Mouse (Mus musculus) olfactory bulb, adult 2 months (tissue): ENCODE results near the gene Trub2. TPM values are rescaled to one million over a fixed set of nuclear protein-coding genes. Genes with fewer than 3 reads are reported as not detected.
A peak's percentile ranks its signal among the peaks of the same experiment; 100 is the strongest.
"Not testable (repeated sequence)": the region's sequence is repeated elsewhere in the genome, so short reads cannot be mapped to it uniquely, and the experiment has no call there.

Experiments used
- H3K27ac ChIP-seq: fragments of 200-500 bp; 2 replicates; pipeline ENCODE4 v1.5.1; 2012; ENCODE audit warnings: low read depth, low read length; ENCODE audit not compliant: insufficient read depth
- H3K4me1 ChIP-seq: fragments of 200-500 bp; 2 replicates; pipeline ENCODE4 v1.6.1; 2012; ENCODE audit warnings: low read length; ENCODE audit not compliant: control insufficient read depth, insufficient read depth
- H3K4me3 ChIP-seq: fragments of 200-500 bp; 2 replicates; pipeline ENCODE4 v1.5.1; 2012; ENCODE audit warnings: mild to moderate bottlenecking, low read depth, low read length, moderate library complexity; ENCODE audit not compliant: insufficient read depth
- CTCF ChIP-seq: fragments of 200-500 bp; IDR thresholded peaks from 2 replicates; pipeline ENCODE4 v1.5.1; 2012; ENCODE audit warnings: low read depth, mild to moderate bottlenecking, low read length, moderate library complexity; ENCODE audit not compliant: insufficient read depth
- POLR2A ChIP-seq: fragments of 200-500 bp; IDR thresholded peaks from 2 replicates; pipeline ENCODE4 v1.6.1; 2012; ENCODE audit warnings: mild to moderate bottlenecking, low read depth, low read length, moderate library complexity; ENCODE audit not compliant: insufficient read depth
- WGBS: fragments of 180-500 bp; shearing (Covaris S2); methylation state at CpG from one replicate; pipeline ENCODE4 v1.1.7; 2018; 5-methylcytosine and 5-hydroxymethylcytosine counted together
- polyA plus RNA-seq: library from polyadenylated mRNA; stranded (reverse); fragments of >200 nt; gene quantifications from 2 replicates; pipeline ENCODE4 v1.2.4, GENCODE M21; 2012; ENCODE audit warnings: low replicate concordance; ENCODE audit not compliant: missing spikeins, insufficient read depth, insufficient read length

Trub2 gene
- polyA plus RNA-seq, 1 experiment = not detected

GRCm38 (mm10) chr2:29784290-29784689 is 4.0 kb downstream of the Trub2 start:
- 35% methylated on average over 4 of the region's 4 CpGs for WGBS
- H3K27ac ChIP-seq = no peak overlapping the region
- H3K4me1 ChIP-seq = peaks cover 3% of the 10 kb centered on the region; the same call in 1 of the 2 replicates
- no peak for TF ChIP-seq POLR2A
- TF ChIP-seq CTCF = no peak
- H3K4me3 ChIP-seq = no peak overlapping the region

GRCm38 (mm10) chr2:29781256-29781655 is 7.0 kb downstream of the Trub2 start:
- not testable (repeated sequence) for H3K4me3 ChIP-seq, H3K27ac ChIP-seq, H3K4me1 ChIP-seq
- 97% methylated on average over 2 of the region's 2 CpGs for WGBS

- Histone ChIP-seq H3K27ac (no peak overlapping the region), H3K4me3 (no peak overlapping the region), H3K4me1 (no peaks in the 10 kb centered on the region)
- WGBS = 95% methylated on average over 4 of the region's 4 CpGs
- no peak for TF ChIP-seq POLR2A
- TF ChIP-seq CTCF = no peak
Observed at GRCm38 (mm10) chr2:29773323-29773722, 15.0 kb downstream of the Trub2 start.

GRCm38 (mm10) chr2:29771611-29772461 is 16.5 kb downstream of the Trub2 start:
- TF ChIP-seq CTCF = no peak
- Histone ChIP-seq H3K27ac (no peak overlapping the region), H3K4me3 (no peak overlapping the region), H3K4me1 (no peaks in the 10 kb centered on the region)
- WGBS = 81% methylated on average over 8 of the region's 8 CpGs

GRCm38 (mm10) chr2:29770162-29770561 is 18.1 kb downstream of the Trub2 start:
- Histone ChIP-seq H3K27ac (no peak overlapping the region), H3K4me3 (no peak overlapping the region), H3K4me1 (no peaks in the 10 kb centered on the region)
- no peak for TF ChIP-seq CTCF
- TF ChIP-seq POLR2A = no peak

- 68% methylated on average over 9 of the region's 9 CpGs for WGBS
- no peak overlapping the region for H3K27ac ChIP-seq
Observed at GRCm38 (mm10) chr2:29768901-29769300, 19.4 kb downstream of the Trub2 start.

GRCm38 (mm10) chr2:29767976-29768709 is 20.2 kb downstream of the Trub2 start:
- whole genome bisulfite sequencing = 75% methylated on average over 11 of the region's 11 CpGs
- Histone ChIP-seq H3K4me1 (no peaks in the 10 kb centered on the region), H3K4me3 (no peak overlapping the region), H3K27ac (no peak overlapping the region)
- TF ChIP-seq POLR2A (no peak), CTCF (no peak)

More at GRCm38 (mm10) chr2:29768901-29769300, 19.4 kb downstream of the Trub2 start:
- H3K4me1 ChIP-seq = no peaks in the 10 kb centered on the region
- no peak for TF ChIP-seq POLR2A
- no peak for TF ChIP-seq CTCF
- H3K4me3 ChIP-seq = no peak overlapping the region

- TF ChIP-seq POLR2A (no peak), CTCF (0 out of 2 replicates have a peak, but pooled peaks have one; percentile 43)
- H3K4me1 ChIP-seq = no peaks in the 10 kb centered on the region
- no peak overlapping the region for H3K27ac ChIP-seq
- WGBS = 0% methylated on average over 1 of the region's 1 CpGs
- no peak overlapping the region for H3K4me3 ChIP-seq
Observed at GRCm38 (mm10) chr2:29764831-29765230, 23.5 kb downstream of the Trub2 start.

GRCm38 (mm10) chr2:29755693-29756092 is 32.6 kb downstream of the Trub2 start:
- Histone ChIP-seq H3K27ac (no peak overlapping the region), H3K4me3 (no peak overlapping the region), H3K4me1 (no peaks in the 10 kb centered on the region)
- TF ChIP-seq CTCF (no peak), POLR2A (no peak)
